Mouse (Mus musculus): ENCODE results near the gene Ppp4r1. TPM values are rescaled to one million over a fixed set of nuclear protein-coding genes. Genes with fewer than 3 reads are reported as not detected.

Ppp4r1 gene
- 100 to 1,000 TPM; 120 to 124 TPM for total RNA-seq (2023)

GRCm38 (mm10) chr17:65782551-65783141 is at the start of gene Ppp4r1:
TSS of gene Ppp4r1 (plus strand) at chr17:65782573.

GRCm38 (mm10) chr17:65771951-65772934 is 10.1 kb upstream of the Ppp4r1 start, which contains the start of gene Rab31:
TSS of gene Rab31 (minus strand) at chr17:65772752.

GRCm38 (mm10) chr17:65885697-65886529 is 103.5 kb downstream of the Ppp4r1 start, which contains the start of gene Ralbp1:
TSS of gene Ralbp1 (minus strand) at chr17:65885798.

Other genes with a start within 250 kb of the Ppp4r1 start
- not detected for gene Tmem232, start 241.8 kb upstream of the Ppp4r1 start, total RNA-seq (2023)
- gene Vapa, start 169.0 kb upstream of the Ppp4r1 start, total RNA-seq (2023), result 10 to 100 TPM; 74.8 to 96.0 TPM
- under 1 TPM; 0.18 to 0.82 TPM for gene Txndc2, start 140.4 kb upstream of the Ppp4r1 start, total RNA-seq (2023)
- 10 to 100 TPM; 77.5 to 80.5 TPM for gene Rab31, start 9.8 kb upstream of the Ppp4r1 start, total RNA-seq (2023)
- gene Ralbp1, start 103.2 kb downstream of the Ppp4r1 start, total RNA-seq (2023), result 10 to 100 TPM; 60.7 to 76.4 TPM
- 1 to 10 TPM; 5.1 to 9.5 TPM for gene Twsg1, start 168.7 kb downstream of the Ppp4r1 start, total RNA-seq (2023)